Mouse (Mus musculus): Measurements from ENCODE around the gene Ampd3.

Gene Ampd3

DNA sequence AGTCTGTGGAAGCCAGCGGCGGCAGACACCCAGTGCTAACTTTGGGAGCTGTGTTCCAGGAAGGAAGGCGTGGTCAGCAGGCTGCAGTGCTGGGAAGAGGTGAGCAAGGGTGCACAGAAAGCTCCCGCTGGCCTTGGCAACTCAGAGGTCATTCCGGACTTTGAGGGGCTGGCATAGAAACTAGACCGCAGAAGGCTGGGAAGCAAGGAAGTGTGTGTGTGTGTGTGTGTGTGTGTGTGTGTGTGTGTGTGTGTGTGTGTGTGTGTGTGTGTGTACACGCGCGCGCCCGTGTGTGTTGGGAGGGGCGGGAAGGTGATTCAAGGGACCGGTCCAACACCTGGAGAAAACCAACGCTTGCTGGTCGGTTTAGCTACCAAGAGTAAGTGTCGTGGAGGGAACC is at the start of gene Ampd3:
Ampd3 (plus strand) TSS at position 206 of the 400 bp plus-strand sequence.
- DNase-seq (ENCODE audit: low spot score), result no peak

GRCm38 (mm10) chr7:110718505-110718904 is 49.5 kb upstream of the Ampd3 start:
- no peak for DNase-seq (ENCODE audit: low spot score)

GRCm38 (mm10) chr7:110719857-110720256 is 48.1 kb upstream of the Ampd3 start:
- DNase-seq (ENCODE audit: low spot score), result no peak

GRCm38 (mm10) chr7:110722183-110722582 is 45.8 kb upstream of the Ampd3 start:
- DNase-seq (ENCODE audit: low spot score), result no peak

GRCm38 (mm10) chr7:110727049-110727448 is 41.0 kb upstream of the Ampd3 start:
- no peak for DNase-seq (ENCODE audit: low spot score)

GRCm38 (mm10) chr7:110728876-110729275 is 39.1 kb upstream of the Ampd3 start:
- no peak for DNase-seq (ENCODE audit: low spot score)

DNA sequence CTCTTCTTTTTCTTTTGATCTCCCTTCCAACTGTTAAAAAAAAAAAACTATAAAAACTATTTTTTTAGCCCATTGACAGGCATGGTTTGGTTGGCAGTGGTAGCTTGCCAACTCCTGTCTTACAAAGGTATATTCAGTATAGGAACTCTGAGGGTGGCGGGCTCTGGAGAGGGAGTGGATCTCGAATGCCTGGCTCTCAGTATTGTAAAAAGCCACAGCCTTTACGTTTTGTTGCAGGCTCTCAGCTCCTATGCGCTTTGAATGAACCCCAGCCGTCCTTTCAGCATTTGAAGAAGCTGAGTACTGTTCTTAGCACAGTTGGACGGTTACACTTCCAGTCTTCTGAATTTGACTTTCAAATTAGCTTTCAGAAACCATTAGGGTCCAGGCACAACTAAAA is 38.7 kb upstream of the Ampd3 start:
- no peak for DNase-seq (ENCODE audit: low spot score)

DNA sequence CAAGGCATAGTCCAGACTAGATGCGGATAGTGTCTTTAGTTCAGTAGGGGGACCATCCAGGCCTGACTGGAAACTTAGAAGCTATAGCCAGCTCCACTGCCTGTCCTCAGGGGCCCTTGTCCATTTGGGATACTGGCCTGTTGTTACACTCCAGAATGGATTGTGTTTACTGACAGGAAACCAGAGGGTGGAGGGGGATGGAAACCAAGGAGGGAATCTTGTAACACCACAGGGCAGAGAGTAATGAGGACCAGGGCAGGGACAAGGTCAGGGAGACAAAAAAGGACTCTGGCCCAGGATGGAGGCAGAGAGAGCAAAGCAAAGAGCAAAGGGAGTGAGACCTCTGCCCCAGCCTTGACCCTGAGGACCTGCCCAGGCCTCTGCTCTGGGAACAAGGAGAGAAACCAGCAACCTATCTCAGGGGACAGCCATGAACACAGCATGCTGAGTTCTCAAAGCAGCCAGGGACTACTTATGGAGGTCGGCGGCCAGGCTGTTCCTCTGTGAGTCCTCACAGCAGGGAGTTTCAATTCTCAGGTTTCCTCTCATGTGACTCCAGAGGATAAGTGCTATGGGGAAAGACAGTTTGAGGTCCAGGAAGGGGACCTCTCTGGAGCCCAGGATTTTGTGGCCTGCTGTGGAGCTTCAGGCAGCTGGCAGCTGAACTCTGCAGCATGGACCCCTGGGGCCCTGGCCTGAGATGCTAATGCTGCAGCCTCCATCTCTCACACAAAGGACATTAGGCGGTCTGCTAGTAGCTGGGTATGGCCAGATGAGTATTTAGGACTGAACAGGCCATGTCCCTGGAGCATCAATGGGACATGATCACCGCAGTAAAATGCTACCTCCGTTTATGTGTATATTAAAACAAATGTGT is 36.7 kb upstream of the Ampd3 start:
- no peak for DNase-seq (ENCODE audit: low spot score)

GRCm38 (mm10) chr7:110732001-110732632 is 35.9 kb upstream of the Ampd3 start:
- DNase-seq (ENCODE audit: low spot score), result no peak

- no peak for DNase-seq (ENCODE audit: low spot score)
Observed at GRCm38 (mm10) chr7:110736914-110737313, 31.1 kb upstream of the Ampd3 start.

- DNase-seq (ENCODE audit: low spot score), result no peak
Observed at GRCm38 (mm10) chr7:110739764-110740163, 28.2 kb upstream of the Ampd3 start.

DNA sequence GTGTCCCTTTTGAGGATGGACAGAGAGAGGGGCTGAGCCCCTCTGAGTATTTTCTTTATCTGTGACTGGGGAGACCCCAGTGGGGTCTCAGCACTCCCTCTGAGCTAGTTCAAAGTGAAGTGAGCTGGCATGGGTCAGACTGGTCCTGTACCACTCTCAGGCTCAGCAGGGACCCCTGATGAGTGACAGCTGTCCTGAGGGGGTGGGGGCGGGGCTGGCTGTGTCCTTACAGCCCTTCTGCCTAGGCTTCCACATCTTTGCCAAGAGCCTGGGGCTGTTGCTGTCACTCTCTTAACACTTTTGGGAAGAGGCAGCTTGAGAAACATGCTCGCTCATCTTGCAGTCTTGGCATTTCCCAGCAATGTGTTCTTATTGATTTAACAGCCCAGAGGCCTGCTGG is 27.8 kb upstream of the Ampd3 start:
- DNase-seq (ENCODE audit: low spot score), result no peak

DNA sequence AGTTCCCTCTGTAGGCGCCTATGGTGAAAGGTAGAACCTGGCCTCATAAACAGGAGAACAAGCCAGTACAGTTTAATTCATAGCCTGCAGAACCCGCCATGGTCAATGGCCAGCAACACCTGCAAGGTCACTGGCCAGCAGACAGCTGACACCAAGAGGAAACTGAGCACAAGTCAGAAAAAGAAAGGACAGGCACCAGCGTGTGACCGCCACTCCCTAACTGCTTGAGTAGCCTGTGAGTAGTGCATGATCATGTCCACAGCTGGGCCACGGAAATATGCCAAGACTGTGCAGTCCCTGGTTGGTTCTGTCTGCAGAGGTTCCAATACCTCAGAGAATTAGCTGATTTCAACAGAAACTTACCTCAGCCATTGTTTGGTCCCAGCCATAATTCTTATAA is 26.0 kb upstream of the Ampd3 start:
- no peak for DNase-seq (ENCODE audit: low spot score)

GRCm38 (mm10) chr7:110746087-110746562 is 21.9 kb upstream of the Ampd3 start:
- no peak for DNase-seq (ENCODE audit: low spot score)

GRCm38 (mm10) chr7:110746809-110747208 is 21.2 kb upstream of the Ampd3 start:
- no peak for DNase-seq (ENCODE audit: low spot score)

GRCm38 (mm10) chr7:110750834-110751233 is 17.2 kb upstream of the Ampd3 start:
- DNase-seq (ENCODE audit: low spot score), result no peak

DNA sequence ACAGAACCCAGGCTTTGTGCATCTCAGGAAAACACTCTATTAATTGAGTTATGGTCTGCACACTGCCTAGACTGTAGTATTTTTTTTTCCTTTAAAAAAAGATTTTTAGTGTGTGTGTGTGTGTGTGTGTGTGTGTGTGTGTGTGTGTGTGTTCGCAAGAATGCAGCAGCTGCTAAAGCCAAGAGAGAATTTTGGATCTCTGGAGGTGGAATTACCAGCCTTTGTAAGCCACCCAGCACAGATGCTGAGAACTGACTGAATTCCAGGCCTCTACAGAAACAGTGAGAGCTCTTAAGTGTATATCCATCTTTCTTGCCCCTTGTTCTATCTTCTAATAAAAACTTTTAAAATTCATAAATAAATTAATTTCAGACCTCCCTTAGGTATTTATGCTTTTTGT is 16.4 kb upstream of the Ampd3 start:
- DNase-seq (ENCODE audit: low spot score), result no peak

DNA sequence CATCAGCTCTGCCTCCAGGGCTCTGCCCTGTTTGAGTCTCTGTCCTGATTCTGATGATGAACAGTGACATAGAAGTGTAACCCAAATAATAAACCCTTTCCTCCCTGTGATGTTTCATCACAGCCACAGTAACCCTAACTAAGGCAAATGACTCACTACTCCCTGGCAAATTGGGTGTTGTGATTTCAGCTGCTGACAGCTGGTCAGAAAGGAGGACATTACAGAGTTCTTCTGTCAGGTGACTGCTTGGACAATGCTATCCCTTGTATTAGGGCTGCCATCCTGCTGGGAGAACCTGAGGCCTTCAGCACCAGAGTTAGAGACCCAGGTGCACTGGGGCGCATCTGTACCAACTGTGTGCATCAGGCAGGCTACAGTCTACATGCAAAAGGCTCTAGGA is 14.7 kb upstream of the Ampd3 start:
- no peak for DNase-seq (ENCODE audit: low spot score)

- no peak for DNase-seq (ENCODE audit: low spot score)
Observed at GRCm38 (mm10) chr7:110753926-110754330, 14.1 kb upstream of the Ampd3 start.

- DNase-seq (ENCODE audit: low spot score), result no peak
Observed at GRCm38 (mm10) chr7:110756440-110756839, 11.6 kb upstream of the Ampd3 start.

GRCm38 (mm10) chr7:110762605-110763180 is 5.3 kb upstream of the Ampd3 start:
- DNase-seq (ENCODE audit: low spot score), result no peak

DNA sequence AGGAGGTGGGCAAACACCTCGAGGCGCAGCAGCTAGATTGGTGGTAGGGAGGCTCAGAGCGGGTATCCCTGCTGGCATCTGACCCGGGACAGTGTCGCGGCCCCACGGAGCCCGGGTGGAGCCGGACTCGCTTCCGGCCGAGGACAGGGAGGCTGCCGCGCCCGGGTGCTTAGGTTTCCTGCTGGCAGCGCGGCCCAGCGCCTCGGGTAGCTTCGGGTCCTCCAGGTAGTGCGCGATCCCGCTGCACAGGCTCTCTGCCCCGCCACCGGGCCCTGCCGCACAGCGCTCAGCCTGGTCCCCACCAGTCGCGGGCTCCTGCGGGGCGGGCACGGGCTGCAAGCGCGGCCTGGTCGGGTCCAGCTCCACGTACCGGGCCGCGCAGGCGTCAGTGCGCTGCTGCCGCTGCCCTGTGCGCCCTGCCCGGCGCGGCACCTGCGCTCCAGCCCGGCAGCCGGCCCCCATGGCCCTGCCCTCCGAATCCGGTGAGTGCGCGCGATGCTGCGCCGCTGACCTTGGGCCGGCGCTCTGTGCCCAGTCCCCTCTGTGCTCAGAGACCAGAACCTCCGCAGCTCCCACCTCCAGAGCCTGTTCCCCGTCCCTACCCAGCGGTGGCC is 552 bp downstream of the Ampd3 start:
- no peak for DNase-seq (ENCODE audit: low spot score)

DNA sequence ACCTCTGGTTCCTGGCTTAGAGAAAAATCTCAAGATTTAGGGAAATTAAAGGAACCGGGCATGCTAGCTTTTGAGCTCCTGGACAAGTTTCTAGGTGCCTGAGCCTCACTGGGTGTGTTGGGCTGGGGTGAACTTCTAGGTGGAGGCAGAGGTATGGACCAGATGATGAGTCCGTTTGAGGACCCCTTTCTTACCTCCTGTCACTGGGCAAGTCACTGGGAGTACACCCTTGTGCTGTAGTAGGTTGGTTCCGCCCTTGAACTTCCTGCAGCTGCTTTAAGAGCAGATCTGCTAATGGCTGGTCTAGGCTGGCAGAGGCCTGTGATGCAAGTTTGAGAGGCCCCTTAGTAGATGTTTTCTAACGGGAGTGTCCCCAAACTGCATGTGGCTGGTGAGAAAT is 1.1 kb downstream of the Ampd3 start:
- DNase-seq (ENCODE audit: low spot score), result no peak
